Mouse (Mus musculus) naive thymus-derived CD4-positive, alpha-beta T cell, adult 5 months (primary cell): ENCODE measurements around the gene Btg3. TPM values are rescaled to one million over a fixed set of nuclear protein-coding genes. Genes with fewer than 3 reads are reported as not detected.

Source experiments
- polyA plus RNA-seq: library from polyadenylated mRNA; unstranded; fragments of 100-300 nt; shearing (Covaris generic); gene quantifications from one replicate; pipeline ENCODE4 v1.2.1, GENCODE M21; 2017

Btg3 gene
- 126 TPM for polyA plus RNA-seq

DNA sequence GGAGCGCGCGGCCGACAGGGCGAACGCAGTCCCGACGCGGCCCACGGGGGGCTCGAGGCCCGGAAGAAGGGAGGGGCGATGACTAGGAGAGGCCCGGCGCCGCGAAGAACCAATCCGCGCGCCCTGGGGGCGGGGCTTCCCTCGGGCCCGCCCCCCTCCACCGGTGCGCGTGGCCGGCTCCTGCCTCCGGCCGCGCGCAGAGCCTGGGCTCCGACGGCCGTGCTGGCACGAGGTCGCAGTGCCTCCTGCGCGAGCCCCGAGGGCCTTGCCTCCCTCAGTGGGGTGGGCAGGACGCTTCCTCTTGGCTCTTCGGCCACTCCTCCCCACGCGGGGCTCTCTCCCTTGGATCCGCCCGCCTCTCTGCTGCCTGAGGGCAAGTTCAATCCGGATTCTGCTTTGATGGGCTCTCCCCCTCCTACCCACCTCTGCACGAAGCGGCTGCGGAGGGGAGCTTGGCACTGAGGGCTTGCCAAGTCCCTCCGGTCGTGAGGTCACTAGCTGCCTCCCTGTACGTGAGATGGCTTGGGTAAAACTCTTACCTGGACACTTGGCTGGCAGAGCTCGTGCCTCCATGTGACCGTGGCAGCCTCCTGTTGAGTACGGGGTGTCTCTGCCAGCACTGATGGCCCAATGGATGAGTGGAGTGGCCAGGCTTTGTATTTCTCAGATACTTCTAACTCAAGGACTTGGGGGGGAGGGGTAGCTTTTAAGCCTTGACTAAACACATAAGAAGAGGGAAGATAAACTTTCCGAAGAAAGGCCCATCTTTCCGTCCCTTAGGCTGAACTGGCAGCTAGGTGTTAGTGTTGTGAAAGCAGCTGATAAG lies at the start of gene Btg3:
Btg3 (minus strand) TSS at position 448 of the 826 bp plus-strand sequence.

GRCm38 (mm10) chr16:78301183-78301830 lies 75.7 kb downstream of the Btg3 start, which contains the start of gene Cxadr:
Cxadr (plus strand) TSS chr16:78301489.

Other genes with a start within 250 kb of the Btg3 start
- 0.95 TPM for gene Cxadr, start 75.7 kb downstream of the Btg3 start, polyA plus RNA-seq
- gene D16Ertd472e, start 199.5 kb upstream of the Btg3 start, polyA plus RNA-seq: 122 TPM